Mouse (Mus musculus): ENCODE data around the gene Cdc42ep2. TPM values are rescaled to one million over a fixed set of nuclear protein-coding genes. Genes with fewer than 3 reads are reported as not detected.

The Cdc42ep2 gene
- total and polyA plus RNA-seq, 3 experiments, result 1.1 to 1.7 TPM; not detected in 1

- TF ChIP-seq ZC3H11A (IDR thresholded peaks at IDR 0.05; ENCODE audit: low read depth, low read length) (peak; percentile 97), MAZ (IDR thresholded peaks at IDR 0.05; ENCODE audit: low read depth, low read length) (no peak)
Measured at GRCm38 (mm10) chr19:5965280-5965679, 40.7 kb upstream of the Cdc42ep2 start (continued).

- no peak for DNase-seq (ENCODE audit: low read depth, low spot score)
- H3K79me2 ChIP-seq (ENCODE audit: control insufficient read depth, insufficient read depth, low read length, poor library complexity), result peaks cover 27% of the 10 kb centered on the region
- TF ChIP-seq USF1 (IDR thresholded peaks at IDR 0.05; ENCODE audit: low read depth, low read length) (no peak), MAZ (IDR thresholded peaks at IDR 0.05; ENCODE audit: low read depth, low read length) (no peak), ZNF384 (IDR thresholded peaks at IDR 0.05; ENCODE audit: low read depth, low read length) (no peak), SIN3A (IDR thresholded peaks at IDR 0.05; ENCODE audit: low read length) (no peak), CHD1 (IDR thresholded peaks at IDR 0.05; ENCODE audit: low read depth, low read length) (no peak), JUND (IDR thresholded peaks at IDR 0.05; ENCODE audit: low read depth, low read length) (no peak), RCOR1 (IDR thresholded peaks at IDR 0.05; ENCODE audit: low read depth, low read length) (no peak), E2F4 (IDR thresholded peaks at IDR 0.05; ENCODE audit: borderline replicate concordance, low read depth, low read length) (no peak), ZMIZ1 (IDR thresholded peaks at IDR 0.05; ENCODE audit: low read depth, low read length) (no peak), MXI1 (IDR thresholded peaks at IDR 0.05; ENCODE audit: low read depth, low read length) (no peak), MAX (IDR thresholded peaks at IDR 0.05; ENCODE audit: low read length) (no peak), ZKSCAN1 (IDR thresholded peaks at IDR 0.05; ENCODE audit: low read depth, low read length) (no peak), NELFE (IDR thresholded peaks at IDR 0.05; ENCODE audit: low read depth, low read length) (no peak), SMC3 (IDR thresholded peaks at IDR 0.05; ENCODE audit: low read depth, low read length) (no peak), TCF12 (IDR thresholded peaks at IDR 0.05; ENCODE audit: low read depth, low read length) (no peak)
- H3K4me3 ChIP-seq (ENCODE audit: control insufficient read depth in 1 of 2, insufficient read depth in 1 of 2, low read depth in 2 of 2, low read length in 2 of 2), result peak overlapping the region; percentile 67 to 88
- no peaks in the 10 kb centered on the region for H3K9me3 ChIP-seq (replicated peaks; ENCODE audit: insufficient read depth, low read length)
- peak overlapping the region; percentile 77 for H3K9ac ChIP-seq (ENCODE audit: control insufficient read depth, low read depth, low read length, poor library complexity, severe bottlenecking)
- no peaks in the 10 kb centered on the region for H3K27me3 ChIP-seq (ENCODE audit: control insufficient read depth in 1 of 2, insufficient read depth in 2 of 2, low read length in 2 of 2)
- peaks cover 0 to 29% of the 10 kb centered on the region in 2 experiments; a peak in 3 of 4 replicates for H3K4me1 ChIP-seq (ENCODE audit: control insufficient read depth in 1 of 2, insufficient read depth in 2 of 2, low read length in 2 of 2)
- H3K36me3 ChIP-seq (ENCODE audit: control insufficient read depth in 1 of 2, insufficient read depth in 2 of 2, low read length in 2 of 2), result peaks cover 0 to 22% of the 10 kb centered on the region in 2 experiments; a peak in 3 of 4 replicates
- H3K27ac ChIP-seq (ENCODE audit: control insufficient read depth, low read depth, low read length), result peak overlapping the region; percentile 91
Measured at GRCm38 (mm10) chr19:5964804-5965203, 40.2 kb upstream of the Cdc42ep2 start.

GRCm38 (mm10) chr19:5963883-5964562, 39.4 kb upstream of the Cdc42ep2 start, which contains the start of gene Pola2:
Gene Pola2, minus strand, starts transcription at chr19:5964202.
- Histone ChIP-seq H3K9me3 (replicated peaks; ENCODE audit: insufficient read depth, low read length) (no peaks in the 10 kb centered on the region), H3K36me3 (ENCODE audit: control insufficient read depth in 1 of 2, insufficient read depth in 2 of 2, low read length in 2 of 2) (peaks cover 0 to 22% of the 10 kb centered on the region in 2 experiments; a peak in 3 of 4 replicates), H3K27me3 (ENCODE audit: control insufficient read depth in 1 of 2, insufficient read depth in 2 of 2, low read length in 2 of 2) (no peaks in the 10 kb centered on the region), H3K9ac (ENCODE audit: control insufficient read depth, low read depth, low read length, poor library complexity, severe bottlenecking) (peak within 1 kb of the TSS; percentile 92), H3K27ac (ENCODE audit: control insufficient read depth, low read depth, low read length) (peak within 1 kb of the TSS; percentile 91), H3K79me2 (ENCODE audit: control insufficient read depth, insufficient read depth, low read length, poor library complexity) (peaks cover 27% of the 10 kb centered on the region), H3K4me1 (ENCODE audit: control insufficient read depth in 1 of 2, insufficient read depth in 2 of 2, low read length in 2 of 2) (peaks cover 0 to 29% of the 10 kb centered on the region in 2 experiments; a peak in 3 of 4 replicates), H3K4me3 (ENCODE audit: control insufficient read depth in 1 of 2, insufficient read depth in 1 of 2, low read depth in 2 of 2, low read length in 2 of 2) (peak within 1 kb of the TSS; percentile 67 to 88)
- DNase-seq (ENCODE audit: low read depth, low spot score), result peak; percentile 95
- no peak for TF ChIP-seq MEF2A (IDR thresholded peaks at IDR 0.05; ENCODE audit: extremely low read depth, insufficient replicate concordance, low read depth, low read length, poor library complexity, severe bottlenecking)
- TF ChIP-seq MAZ (IDR thresholded peaks at IDR 0.05; ENCODE audit: low read depth, low read length), result no peak
- no peak for TF ChIP-seq CHD1 (IDR thresholded peaks at IDR 0.05; ENCODE audit: low read depth, low read length)
- peak; percentile 95 for TF ChIP-seq NELFE (IDR thresholded peaks at IDR 0.05; ENCODE audit: low read depth, low read length)
- TF ChIP-seq MAFK (IDR thresholded peaks at IDR 0.05; ENCODE audit: borderline replicate concordance, low read depth, low read length), result no peak
- TF ChIP-seq TBP (IDR thresholded peaks at IDR 0.05; ENCODE audit: low read depth, low read length), result peak; percentile 78
- TF ChIP-seq USF1 (IDR thresholded peaks at IDR 0.05; ENCODE audit: low read depth, low read length), result peak; percentile 43; the same call in 1 of the 2 replicates
- TF ChIP-seq EP300 (IDR thresholded peaks at IDR 0.05; ENCODE audit: low read depth in 1 of 2, low read length in 2 of 2), result 0 out of 4 replicates have a peak, but pooled peaks of 1 of the 2 experiments have one; percentile 11
- TF ChIP-seq CTCF (IDR thresholded peaks at IDR 0.05 in 2 of 3, conservative IDR thresholded peaks at IDR 0.05 in 1 of 3; ENCODE audit: control insufficient read depth in 1 of 3, insufficient read depth in 1 of 3, low read depth in 2 of 3, low read length in 3 of 3, poor library complexity in 1 of 3, severe bottlenecking in 1 of 3), result peak in 1 of 3 experiments; percentile 18; a peak in 1 of 6 replicates
- TF ChIP-seq ZMIZ1 (IDR thresholded peaks at IDR 0.05; ENCODE audit: low read depth, low read length), result peak; percentile 64
- peak; percentile 77 for TF ChIP-seq HCFC1 (IDR thresholded peaks at IDR 0.05; ENCODE audit: low read depth, low read length)
- peak; percentile 94 for TF ChIP-seq MXI1 (IDR thresholded peaks at IDR 0.05; ENCODE audit: low read depth, low read length)
- no peak for TF ChIP-seq ZKSCAN1 (IDR thresholded peaks at IDR 0.05; ENCODE audit: low read depth, low read length)
- peak; percentile 2; the same call in 1 of the 2 replicates for TF ChIP-seq ETS1 (IDR thresholded peaks at IDR 0.05; ENCODE audit: low read depth, low read length)
- peak; percentile 85 for TF ChIP-seq MYC (IDR thresholded peaks at IDR 0.05; ENCODE audit: low read depth, low read length)
- TF ChIP-seq POLR2A (IDR thresholded peaks at IDR 0.05; ENCODE audit: control insufficient read depth in 1 of 2, insufficient read depth in 1 of 2, low read depth in 1 of 2, low read length in 2 of 2, poor library complexity in 1 of 2), result peak; percentile 87 to 99
- 0 out of 2 replicates have a peak, but pooled peaks have one; percentile 46 for TF ChIP-seq ELF1 (IDR thresholded peaks at IDR 0.05; ENCODE audit: low read depth, low read length)
